Mouse (Mus musculus) stomach, embryonic 16.5 days (tissue): ENCODE results near the gene Prm1. TPM values are rescaled to one million over a fixed set of nuclear protein-coding genes. Genes with fewer than 3 reads are reported as not detected.
A peak's percentile ranks its signal among the peaks of the same experiment; 100 is the strongest.
"Not testable (repeated sequence)": the region's sequence is repeated elsewhere in the genome, so short reads cannot be mapped to it uniquely, and the experiment has no call there.

ENCODE experiments used
- ATAC-seq: fragments of 200-750 bp; cut with Nextera tagmentation; 2 replicates; pipeline ENCODE4 v1.8.0; 2017; ENCODE audit warnings: moderate number of reproducible peaks, moderate TSS enrichment; ENCODE audit not compliant: insufficient read depth, low FRiP score
- H3K27ac ChIP-seq: fragments of 300-500 bp; sonication (generic); 2 replicates; pipeline ENCODE4 v1.5.1; 2014; ENCODE audit warnings: low read length
- H3K27me3 ChIP-seq: fragments of 300-500 bp; sonication (generic); 2 replicates; pipeline ENCODE4 v1.6.1; 2014; ENCODE audit warnings: low read length, control low read depth, mixed read lengths; ENCODE audit not compliant: control insufficient read depth, insufficient read depth
- H3K36me3 ChIP-seq: fragments of 300-500 bp; sonication (generic); 2 replicates; pipeline ENCODE4 v1.6.1; 2014; ENCODE audit warnings: low read length; ENCODE audit not compliant: control insufficient read depth, insufficient read depth
- H3K4me1 ChIP-seq: fragments of 300-500 bp; sonication (generic); 2 replicates; pipeline ENCODE4 v1.6.1; 2014; ENCODE audit warnings: low read length, control low read depth, mixed read lengths; ENCODE audit not compliant: control insufficient read depth, insufficient read depth
- H3K4me2 ChIP-seq: fragments of 300-500 bp; sonication (generic); 2 replicates; pipeline ENCODE4 v1.6.1; 2014; ENCODE audit warnings: low read depth, low read length, mixed read lengths
- H3K4me3 ChIP-seq: fragments of 300-500 bp; sonication (generic); replicated peaks from 2 replicates; pipeline ENCODE4 v1.5.1; 2014; ENCODE audit warnings: mild to moderate bottlenecking, low read length
- H3K9ac ChIP-seq: fragments of 300-500 bp; sonication (generic); 2 replicates; pipeline ENCODE4 v1.6.1; 2014; ENCODE audit warnings: low read length
- H3K9me3 ChIP-seq: fragments of 300-500 bp; sonication (generic); replicated peaks from 2 replicates; pipeline ENCODE4 v1.6.1; 2016; ENCODE audit warnings: low read length, control low read depth; ENCODE audit not compliant: control insufficient read depth
- WGBS: fragments of 180-500 bp; shearing (Covaris S2); extraction: QIAGEN DNeasy Blood & Tissue Kit; methylation state at CpG from one replicate; pipeline ENCODE4 v1.1.7; 2014; 5-methylcytosine and 5-hydroxymethylcytosine counted together
- polyA plus RNA-seq: library from polyadenylated mRNA; unstranded; fragments of >200 nt; fragmentation: Nextera tagmentation; extraction: Ambion mirVana; gene quantifications from 2 replicates; pipeline ENCODE4 v1.2.1, GENCODE M21; 2015

Prm1 gene
- polyA plus RNA-seq, result not detected in 2 replicates

- Histone ChIP-seq H3K4me3 (no peak within 1 kb of the TSS), H3K9me3 (no peaks in the 10 kb centered on the region), H3K4me1 (no peaks in the 10 kb centered on the region), H3K36me3 (no peaks in the 10 kb centered on the region), H3K27me3 (no peaks in the 10 kb centered on the region), H3K27ac (no peak within 1 kb of the TSS), H3K9ac (no peak within 1 kb of the TSS), H3K4me2 (no peak within 1 kb of the TSS)
- ATAC-seq, result no peak
- WGBS, result 77% methylated on average over 10 of the region's 10 CpGs
Observed at GRCm38 (mm10) chr16:10805789-10806527, at the start of gene Prm1. TSS of gene Prm1 (minus strand) at chr16:10805839.

GRCm38 (mm10) chr16:10852216-10852615, 46.6 kb upstream of the Prm1 start:
- not testable (repeated sequence) for H3K4me3 ChIP-seq, H3K4me2 ChIP-seq, H3K27me3 ChIP-seq, H3K9me3 ChIP-seq, H3K36me3 ChIP-seq, ATAC-seq, H3K27ac ChIP-seq, H3K9ac ChIP-seq
- peaks cover 32% of the 10 kb centered on the region for H3K4me1 ChIP-seq
- WGBS, result 82% methylated on average over 10 of the region's 10 CpGs

- no peak for ATAC-seq
- H3K4me2 ChIP-seq, result no peak overlapping the region
- 65% methylated on average over 4 of the region's 4 CpGs for WGBS
- peaks cover 32% of the 10 kb centered on the region for H3K4me1 ChIP-seq
- no peaks in the 10 kb centered on the region for H3K27me3 ChIP-seq
- H3K4me3 ChIP-seq, result no peak overlapping the region
- no peaks in the 10 kb centered on the region for H3K9me3 ChIP-seq
- no peaks in the 10 kb centered on the region for H3K36me3 ChIP-seq
- H3K9ac ChIP-seq, result 0 out of 2 replicates have a peak overlapping the region, but pooled peaks have one; percentile 5
- H3K27ac ChIP-seq, result peak overlapping the region; percentile 76
Observed at GRCm38 (mm10) chr16:10850905-10851304, 45.3 kb upstream of the Prm1 start.

GRCm38 (mm10) chr16:10849965-10850861, 44.6 kb upstream of the Prm1 start:
- peak; percentile 41; the same call in 1 of the 2 replicates for ATAC-seq

GRCm38 (mm10) chr16:10846503-10846902, 40.9 kb upstream of the Prm1 start:
- no peaks in the 10 kb centered on the region for H3K27me3 ChIP-seq
- no peaks in the 10 kb centered on the region for H3K9me3 ChIP-seq
- no peaks in the 10 kb centered on the region for H3K36me3 ChIP-seq
- H3K4me1 ChIP-seq, result peaks cover 44% of the 10 kb centered on the region
- WGBS, result 61% methylated on average over 4 of the region's 4 CpGs
- H3K4me2 ChIP-seq, result no peak overlapping the region
- H3K9ac ChIP-seq, result no peak overlapping the region
- H3K4me3 ChIP-seq, result no peak overlapping the region
- no peak overlapping the region for H3K27ac ChIP-seq
- peak; percentile 71; the same call in 1 of the 2 replicates for ATAC-seq

More at GRCm38 (mm10) chr16:10849965-10850861, 44.6 kb upstream of the Prm1 start:
- WGBS, result 47% methylated on average over 12 of the region's 12 CpGs
- Histone ChIP-seq H3K9ac (no peak overlapping the region), H3K4me1 (peaks cover 32% of the 10 kb centered on the region), H3K36me3 (no peaks in the 10 kb centered on the region), H3K27me3 (no peaks in the 10 kb centered on the region), H3K4me3 (no peak overlapping the region), H3K4me2 (no peak overlapping the region), H3K27ac (peak overlapping the region; percentile 76), H3K9me3 (no peaks in the 10 kb centered on the region)

GRCm38 (mm10) chr16:10845952-10846351, 40.3 kb upstream of the Prm1 start:
- Histone ChIP-seq H3K27me3 (no peaks in the 10 kb centered on the region), H3K9ac (no peak overlapping the region), H3K27ac (no peak overlapping the region), H3K36me3 (no peaks in the 10 kb centered on the region), H3K4me2 (no peak overlapping the region), H3K4me3 (no peak overlapping the region), H3K9me3 (no peaks in the 10 kb centered on the region), H3K4me1 (peaks cover 39% of the 10 kb centered on the region)
- 74% methylated on average over 6 of the region's 6 CpGs for WGBS
- ATAC-seq, result no peak

GRCm38 (mm10) chr16:10844319-10844670, 38.7 kb upstream of the Prm1 start:
- no peak overlapping the region for H3K27ac ChIP-seq
- peak overlapping the region; percentile 20; the same call in 1 of the 2 replicates for H3K4me3 ChIP-seq
- H3K4me2 ChIP-seq, result peak overlapping the region; percentile 48

GRCm38 (mm10) chr16:10843486-10844318, 38.1 kb upstream of the Prm1 start:
- Histone ChIP-seq H3K4me2 (peak overlapping the region; percentile 48), H3K4me3 (peak overlapping the region; percentile 20), H3K4me1 (peaks cover 26% of the 10 kb centered on the region), H3K27ac (peak overlapping the region; percentile 30; the same call in 1 of the 2 replicates), H3K9me3 (no peaks in the 10 kb centered on the region), H3K9ac (peak overlapping the region; percentile 52), H3K36me3 (no peaks in the 10 kb centered on the region), H3K27me3 (no peaks in the 10 kb centered on the region)
- no peak for ATAC-seq
- 16% methylated on average over 18 of the region's 18 CpGs for WGBS

More at GRCm38 (mm10) chr16:10844319-10844670, 38.7 kb upstream of the Prm1 start:
- H3K27me3 ChIP-seq, result no peaks in the 10 kb centered on the region
- H3K9me3 ChIP-seq, result no peaks in the 10 kb centered on the region
- H3K36me3 ChIP-seq, result no peaks in the 10 kb centered on the region
- H3K4me1 ChIP-seq, result peaks cover 25% of the 10 kb centered on the region
- ATAC-seq, result no peak
- WGBS, result 43% methylated on average over 6 of the region's 6 CpGs
- no peak overlapping the region; the same call in 1 of the 2 replicates for H3K9ac ChIP-seq
